Mouse (Mus musculus) heart, adult 11 months (tissue): ENCODE results near the gene Aldh1l1.
A peak's percentile ranks its signal among the peaks of the same experiment; 100 is the strongest.
"Not testable (repeated sequence)": the region's sequence is repeated elsewhere in the genome, so short reads cannot be mapped to it uniquely, and the experiment has no call there.

Experiments
- DNase-seq: peaks from one replicate; pipeline ENCODE4 v3.0.0; 2022

The Aldh1l1 gene

GRCm38 (mm10) chr6:90623456-90623836 is 137.2 kb downstream of the Aldh1l1 start:
- no peak for DNase-seq

DNA sequence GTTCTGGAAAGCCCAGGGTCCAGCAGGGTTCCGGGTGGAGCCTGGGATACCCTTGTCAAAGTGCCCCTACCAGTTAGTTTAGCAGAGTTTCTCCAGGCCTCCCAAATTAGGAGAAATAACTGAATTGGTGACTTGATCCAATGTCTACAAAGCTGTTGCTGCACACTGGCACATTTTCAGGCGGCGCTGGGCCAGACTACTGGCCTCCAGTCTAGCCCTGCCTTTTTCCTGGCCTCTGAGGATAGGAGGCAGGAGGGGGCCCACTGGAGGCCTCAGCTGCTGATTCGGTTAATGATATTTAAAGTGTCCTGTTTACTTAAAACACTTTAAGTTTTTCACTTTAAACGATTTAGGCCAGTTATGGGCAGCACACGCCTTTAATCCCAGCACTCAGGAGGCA is 138.0 kb downstream of the Aldh1l1 start:
- DNase-seq = peak; percentile 98

- DNase-seq = peak; percentile 98
These were observed 138.5 kb downstream of the Aldh1l1 start for GRCm38 (mm10) chr6:90624733-90625132.

- DNase-seq = peak; percentile 92
These were observed 139.2 kb downstream of the Aldh1l1 start for GRCm38 (mm10) chr6:90625207-90625994.

DNA sequence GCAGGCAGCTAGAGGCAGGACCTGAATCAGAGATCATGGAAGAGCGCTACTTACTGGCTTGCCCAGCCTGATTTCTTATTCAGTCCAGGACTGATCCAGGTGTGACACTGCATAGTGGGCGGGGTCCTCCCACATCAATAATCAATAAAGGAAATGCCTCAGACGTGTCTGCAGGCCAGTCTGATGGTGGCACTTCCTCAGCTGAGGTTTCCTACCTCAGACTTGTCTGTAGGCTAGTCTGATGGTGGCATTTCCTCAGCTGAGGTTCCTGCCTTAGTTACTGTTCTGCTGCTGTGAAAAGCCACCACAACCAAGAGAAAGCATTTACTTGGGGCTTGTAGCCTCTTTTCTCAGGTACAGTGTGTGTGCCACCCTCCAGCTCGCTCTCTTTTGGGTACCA is 141.3 kb downstream of the Aldh1l1 start:
- DNase-seq = no peak

GRCm38 (mm10) chr6:90629506-90629905 is 143.3 kb downstream of the Aldh1l1 start:
- DNase-seq = no peak

DNA sequence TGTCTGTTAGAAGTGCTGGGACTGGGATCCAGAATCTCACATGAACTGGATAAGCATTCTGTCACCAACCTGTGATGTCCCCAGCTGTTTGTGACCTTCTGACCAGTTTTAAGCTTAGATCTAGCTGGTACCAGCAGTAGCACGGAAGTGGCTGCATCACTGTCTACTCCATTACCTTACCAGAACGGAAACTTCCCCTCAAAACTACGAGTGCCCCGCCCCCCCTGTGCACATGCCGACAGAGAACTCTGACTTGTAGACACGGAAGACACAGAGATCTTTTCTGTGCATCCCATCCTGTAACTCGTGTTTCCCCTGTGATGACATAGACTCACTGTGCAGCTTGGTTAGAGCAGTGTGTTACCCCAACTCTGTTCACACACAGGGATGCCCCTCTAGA is 144.2 kb downstream of the Aldh1l1 start:
- DNase-seq = no peak

- DNase-seq = not testable (repeated sequence)
These were observed 146.3 kb downstream of the Aldh1l1 start for GRCm38 (mm10) chr6:90632526-90632925.

DNA sequence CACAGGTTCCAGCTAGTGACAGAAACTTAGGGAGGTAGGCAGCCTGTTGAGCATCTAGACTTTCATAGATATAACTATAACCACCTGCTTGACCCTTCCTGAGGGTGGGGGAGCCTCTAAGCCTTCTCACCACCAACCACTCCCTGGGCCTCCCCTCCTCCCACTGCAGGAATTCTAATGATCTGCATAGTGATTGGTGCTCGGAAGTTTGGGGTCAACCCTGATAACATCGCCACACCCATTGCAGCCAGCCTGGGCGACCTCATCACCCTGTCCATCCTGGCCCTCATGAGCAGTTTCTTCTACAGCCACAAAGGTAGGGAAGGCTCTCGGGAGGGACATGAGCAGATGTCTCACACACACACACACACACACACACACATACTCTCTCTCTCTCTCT is 148.9 kb downstream of the Aldh1l1 start:
- no peak for DNase-seq

DNA sequence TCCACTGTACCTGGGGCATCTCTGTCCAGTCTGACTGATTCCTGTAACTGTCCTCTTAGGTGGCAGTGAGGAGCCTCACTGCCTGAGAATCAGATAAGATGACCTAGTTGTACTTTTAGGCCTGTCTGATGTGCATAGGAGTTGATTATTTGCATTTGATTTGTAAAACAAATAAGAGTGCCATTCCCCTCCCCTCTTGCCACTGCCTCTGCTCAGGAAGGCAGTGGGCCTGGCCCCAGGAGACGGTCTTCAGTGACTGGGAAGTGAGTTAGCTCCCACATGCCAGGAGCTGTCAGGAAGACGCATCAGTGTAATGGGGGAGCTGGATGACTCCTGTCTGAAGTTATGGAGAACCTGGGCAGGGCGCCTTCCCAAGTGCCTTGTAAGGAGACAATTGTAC is 149.4 kb downstream of the Aldh1l1 start:
- no peak for DNase-seq

GRCm38 (mm10) chr6:90643057-90643456 is 156.8 kb downstream of the Aldh1l1 start:
- peak; percentile 81 for DNase-seq

DNA sequence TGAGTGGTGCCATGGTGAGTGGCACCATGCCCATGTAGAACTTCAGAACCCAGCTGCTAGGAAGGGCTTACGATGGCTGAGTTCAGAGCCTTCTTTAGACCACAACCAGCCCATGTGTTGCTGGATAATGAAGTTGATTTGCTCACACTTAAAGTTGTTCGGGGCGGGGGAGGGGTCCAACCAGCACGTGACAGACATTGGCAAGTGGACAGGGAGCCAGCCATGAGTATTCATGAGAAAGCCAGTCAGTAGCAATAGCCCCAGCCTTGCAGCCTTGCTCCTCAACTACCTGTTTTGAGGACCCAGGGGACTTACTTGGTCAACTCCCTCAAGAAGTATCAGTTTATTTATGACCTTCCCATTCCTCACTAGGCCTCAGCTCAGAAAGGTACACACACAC is 158.7 kb downstream of the Aldh1l1 start:
- DNase-seq = no peak

DNA sequence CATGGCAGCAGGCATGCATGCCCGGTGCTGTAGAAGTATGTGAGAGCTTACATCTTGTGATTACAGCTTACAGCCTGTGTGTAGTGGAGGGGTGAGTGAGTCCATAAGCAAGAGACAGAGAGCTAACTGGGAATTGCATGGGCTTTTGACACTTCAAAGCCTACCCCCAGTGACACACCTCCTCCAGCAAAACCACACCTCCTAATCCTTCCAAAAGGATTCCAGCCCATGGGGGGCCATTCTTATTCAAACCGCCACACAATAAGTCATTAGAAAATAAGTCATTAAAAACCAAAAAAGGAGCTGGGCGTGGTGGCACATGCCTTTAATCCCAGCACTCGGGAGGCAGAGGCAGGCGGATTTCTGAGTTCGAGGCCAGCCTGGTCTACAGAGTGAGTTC is 162.2 kb downstream of the Aldh1l1 start:
- DNase-seq = no peak

GRCm38 (mm10) chr6:90649279-90649678 is 163.1 kb downstream of the Aldh1l1 start:
- DNase-seq = no peak
